Mouse (Mus musculus) lung, embryonic 14.5 days (tissue): ENCODE results near the gene Sulf2. TPM values are rescaled to one million over a fixed set of nuclear protein-coding genes. Genes with fewer than 3 reads are reported as not detected.

Experiments
- ATAC-seq: fragments of 200-750 bp; cut with Nextera tagmentation; 2 replicates; pipeline ENCODE4 v1.8.0; 2017; ENCODE audit warnings: mild to moderate bottlenecking, moderate TSS enrichment, moderate library complexity; ENCODE audit not compliant: insufficient read depth
- DNase-seq: peaks from one replicate; pipeline ENCODE4 v3.0.0-alpha.2; 2015
- H3K27ac ChIP-seq: fragments of 300-500 bp; sonication (generic); 2 replicates; pipeline ENCODE4 v1.5.1; 2014; ENCODE audit warnings: low read depth, mild to moderate bottlenecking, moderate library complexity
- H3K27me3 ChIP-seq: fragments of 300-500 bp; sonication (generic); 2 replicates; pipeline ENCODE4 v1.6.1; 2014; ENCODE audit warnings: low read length, control low read depth; ENCODE audit not compliant: insufficient read depth
- H3K36me3 ChIP-seq: fragments of 300-500 bp; sonication (generic); 2 replicates; pipeline ENCODE4 v1.6.1; 2014; ENCODE audit warnings: control low read depth; ENCODE audit not compliant: insufficient read depth
- H3K4me1 ChIP-seq: fragments of 300-500 bp; sonication (generic); 2 replicates; pipeline ENCODE4 v1.6.1; 2014; ENCODE audit warnings: antibody characterized with exemption, control low read depth; ENCODE audit not compliant: insufficient read depth
- H3K4me2 ChIP-seq: fragments of 300-500 bp; sonication (generic); 2 replicates; pipeline ENCODE4 v1.6.1; 2014; ENCODE audit warnings: mild to moderate bottlenecking
- H3K4me3 ChIP-seq: fragments of 300-500 bp; sonication (generic); 2 replicates; pipeline ENCODE4 v1.5.1; 2014; ENCODE audit warnings: low read depth, low read length
- H3K9ac ChIP-seq: fragments of 300-500 bp; sonication (generic); 2 replicates; pipeline ENCODE4 v1.6.1; 2014
- H3K9me3 ChIP-seq: fragments of 300-500 bp; sonication (generic); 2 replicates; pipeline ENCODE4 v1.6.1; 2016; ENCODE audit warnings: low read depth, low read length, control low read depth
- CTCF ChIP-seq: IDR thresholded peaks from 2 replicates; pipeline ENCODE4 v1.5.1; 2016; ENCODE audit warnings: antibody characterized with exemption, low read depth
- WGBS: fragments of 180-500 bp; shearing (Covaris S2); extraction: QIAGEN DNeasy Blood & Tissue Kit; methylation state at CpG from one replicate; pipeline ENCODE4 v1.1.7; 2014; 5-methylcytosine and 5-hydroxymethylcytosine counted together
- polyA plus RNA-seq: library from polyadenylated mRNA; unstranded; fragments of >200 nt; fragmentation: Nextera tagmentation; extraction: Ambion mirVana; gene quantifications from 2 replicates; pipeline ENCODE4 v1.2.1, GENCODE M21; 2014

The Sulf2 gene
- polyA plus RNA-seq, 1 experiment from 2014 or later: 57.6 TPM

GRCm38 (mm10) chr2:166149482-166149881 is 6.0 kb downstream of the Sulf2 start:
- H3K4me3 ChIP-seq: no peak overlapping the region
- 78% methylated on average over 8 of the region's 8 CpGs for WGBS
- no peak for DNase-seq
- H3K9me3 ChIP-seq: no peaks in the 10 kb centered on the region
- TF ChIP-seq CTCF: no peak
- H3K4me1 ChIP-seq: peaks cover 39% of the 10 kb centered on the region
- H3K9ac ChIP-seq: no peak overlapping the region
- H3K36me3 ChIP-seq: no peaks in the 10 kb centered on the region
- no peak overlapping the region; the same call in 1 of the 2 replicates for H3K27ac ChIP-seq
- no peak overlapping the region for H3K4me2 ChIP-seq
- no peaks in the 10 kb centered on the region; the same call in 1 of the 2 replicates for H3K27me3 ChIP-seq
- no peak for ATAC-seq

GRCm38 (mm10) chr2:166148672-166149332 is 6.7 kb downstream of the Sulf2 start:
- peaks cover 45% of the 10 kb centered on the region for H3K4me1 ChIP-seq
- peak overlapping the region; percentile 15; the same call in 1 of the 2 replicates for H3K27ac ChIP-seq
- WGBS: 24% methylated on average over 13 of the region's 13 CpGs
- no peaks in the 10 kb centered on the region for H3K36me3 ChIP-seq
- no peaks in the 10 kb centered on the region for H3K9me3 ChIP-seq
- no peak for ATAC-seq
- no peak for TF ChIP-seq CTCF
- H3K4me2 ChIP-seq: no peak overlapping the region
- no peak overlapping the region for H3K9ac ChIP-seq
- no peaks in the 10 kb centered on the region; the same call in 1 of the 2 replicates for H3K27me3 ChIP-seq
- DNase-seq: peak; percentile 39
- H3K4me3 ChIP-seq: no peak overlapping the region

GRCm38 (mm10) chr2:166147930-166148651 is 7.4 kb downstream of the Sulf2 start:
- DNase-seq: no peak
- no peaks in the 10 kb centered on the region for H3K27me3 ChIP-seq
- no peak for ATAC-seq
- H3K4me2 ChIP-seq: no peak overlapping the region
- WGBS: 70% methylated on average over 10 of the region's 10 CpGs
- H3K36me3 ChIP-seq: no peaks in the 10 kb centered on the region
- H3K4me3 ChIP-seq: no peak overlapping the region
- H3K27ac ChIP-seq: no peak overlapping the region
- no peaks in the 10 kb centered on the region for H3K9me3 ChIP-seq
- no peak for TF ChIP-seq CTCF
- H3K4me1 ChIP-seq: peaks cover 44% of the 10 kb centered on the region
- H3K9ac ChIP-seq: no peak overlapping the region

GRCm38 (mm10) chr2:166146446-166146845 is 9.0 kb downstream of the Sulf2 start:
- WGBS: 79% methylated on average over 7 of the region's 7 CpGs
- ATAC-seq: no peak
- DNase-seq: no peak
- Histone ChIP-seq H3K4me3 (no peak overlapping the region), H3K4me2 (no peak overlapping the region), H3K27ac (no peak overlapping the region), H3K9me3 (no peaks in the 10 kb centered on the region), H3K27me3 (no peaks in the 10 kb centered on the region), H3K4me1 (peaks cover 36% of the 10 kb centered on the region), H3K9ac (no peak overlapping the region), H3K36me3 (no peaks in the 10 kb centered on the region)
- TF ChIP-seq CTCF: no peak

GRCm38 (mm10) chr2:166145031-166145430 is 10.4 kb downstream of the Sulf2 start:
- Histone ChIP-seq H3K27ac (no peak overlapping the region), H3K9ac (no peak overlapping the region), H3K4me1 (peaks cover 29% of the 10 kb centered on the region), H3K27me3 (no peaks in the 10 kb centered on the region), H3K4me2 (no peak overlapping the region), H3K4me3 (no peak overlapping the region), H3K36me3 (no peaks in the 10 kb centered on the region), H3K9me3 (no peaks in the 10 kb centered on the region)
- DNase-seq (no peak), ATAC-seq (no peak)
- TF ChIP-seq CTCF: no peak
- WGBS: 71% methylated on average over 8 of the region's 8 CpGs

GRCm38 (mm10) chr2:166143871-166144270 is 11.6 kb downstream of the Sulf2 start:
- ATAC-seq: no peak
- H3K9ac ChIP-seq: no peak overlapping the region

GRCm38 (mm10) chr2:166142561-166143112 is 12.8 kb downstream of the Sulf2 start:
- H3K9ac ChIP-seq: no peak overlapping the region
- H3K4me3 ChIP-seq: no peak overlapping the region
- no peaks in the 10 kb centered on the region for H3K27me3 ChIP-seq
- peak; percentile 59; the same call in 1 of the 2 replicates for ATAC-seq
- no peaks in the 10 kb centered on the region for H3K9me3 ChIP-seq
- WGBS: 44% methylated on average over 19 of the region's 19 CpGs
- 0 out of 2 replicates have a peak, but pooled peaks cover 3% of the 10 kb centered on the region for H3K36me3 ChIP-seq
- no peak overlapping the region for H3K4me2 ChIP-seq
- H3K27ac ChIP-seq: peak overlapping the region; percentile 26; the same call in 1 of the 2 replicates
- peak; percentile 76 for DNase-seq
- no peak for TF ChIP-seq CTCF
- peaks cover 14% of the 10 kb centered on the region for H3K4me1 ChIP-seq

More at GRCm38 (mm10) chr2:166143871-166144270, 11.6 kb downstream of the Sulf2 start:
- no peak for DNase-seq
- H3K27ac ChIP-seq: no peak overlapping the region
- no peak overlapping the region for H3K4me2 ChIP-seq
- no peak for TF ChIP-seq CTCF
- WGBS: 84% methylated on average over 5 of the region's 5 CpGs
- peaks cover 23% of the 10 kb centered on the region for H3K4me1 ChIP-seq
- no peaks in the 10 kb centered on the region for H3K9me3 ChIP-seq
- 0 out of 2 replicates have a peak, but pooled peaks cover 3% of the 10 kb centered on the region for H3K36me3 ChIP-seq
- no peaks in the 10 kb centered on the region for H3K27me3 ChIP-seq
- no peak overlapping the region for H3K4me3 ChIP-seq
